Mouse (Mus musculus) midbrain, postnatal 0 days (tissue): ENCODE results near the gene Rnf5. TPM values are rescaled to one million over a fixed set of nuclear protein-coding genes. Genes with fewer than 3 reads are reported as not detected.

ENCODE experiments used
- ATAC-seq: fragments of 200-750 bp; cut with Nextera tagmentation; 2 replicates; pipeline ENCODE4 v1.8.0; 2017; ENCODE audit warnings: moderate number of reproducible peaks, mild to moderate bottlenecking, moderate TSS enrichment, moderate library complexity; ENCODE audit not compliant: low FRiP score
- DNase-seq: peaks from one replicate; pipeline ENCODE4 v3.0.0-alpha.2; 2015; ENCODE audit warnings: low spot score
- H3K27ac ChIP-seq: fragments of 300-500 bp; sonication (generic); 2 replicates; pipeline ENCODE4 v1.5.1; 2014; ENCODE audit warnings: low read depth, mild to moderate bottlenecking, low read length, mixed read lengths
- H3K27me3 ChIP-seq: fragments of 300-500 bp; sonication (generic); 2 replicates; pipeline ENCODE4 v1.6.1; 2014; ENCODE audit warnings: low read length, control low read depth, mixed read lengths; ENCODE audit not compliant: insufficient read depth
- H3K36me3 ChIP-seq: fragments of 300-500 bp; sonication (generic); 2 replicates; pipeline ENCODE4 v1.6.1; 2014; ENCODE audit warnings: low read length, control low read depth, mixed read lengths; ENCODE audit not compliant: insufficient read depth
- H3K4me1 ChIP-seq: fragments of 300-500 bp; sonication (generic); 2 replicates; pipeline ENCODE4 v1.6.1; 2014; ENCODE audit warnings: mild to moderate bottlenecking, control low read depth, antibody characterized with exemption, low read length, mixed read lengths; ENCODE audit not compliant: insufficient read depth
- H3K4me2 ChIP-seq: fragments of 300-500 bp; sonication (generic); 2 replicates; pipeline ENCODE4 v1.6.1; 2014; ENCODE audit warnings: low read depth, mild to moderate bottlenecking, low read length, mixed read lengths; ENCODE audit not compliant: poor library complexity, severe bottlenecking
- H3K4me3 ChIP-seq: fragments of 300-500 bp; sonication (generic); 2 replicates; pipeline ENCODE4 v1.5.1; 2014; ENCODE audit warnings: low read depth, mild to moderate bottlenecking, low read length, moderate library complexity
- H3K9ac ChIP-seq: fragments of 300-500 bp; sonication (generic); replicated peaks from 2 replicates; pipeline ENCODE4 v1.6.1; 2014; ENCODE audit warnings: mild to moderate bottlenecking, low read length, moderate library complexity, mixed read lengths; ENCODE audit not compliant: poor library complexity, severe bottlenecking
- H3K9me3 ChIP-seq: fragments of 300-500 bp; sonication (generic); 2 replicates; pipeline ENCODE4 v1.6.1; 2016; ENCODE audit warnings: low read length, control low read depth
- CTCF ChIP-seq: IDR thresholded peaks from 2 replicates; pipeline ENCODE4 v1.5.1; 2016; ENCODE audit warnings: antibody characterized with exemption, mild to moderate bottlenecking
- WGBS: fragments of 180-500 bp; shearing (Covaris S2); extraction: QIAGEN DNeasy Blood & Tissue Kit; methylation state at CpG from one replicate; pipeline ENCODE4 v1.1.7; 2014; 5-methylcytosine and 5-hydroxymethylcytosine counted together
- polyA plus RNA-seq: library from polyadenylated mRNA; unstranded; fragments of >200 nt; fragmentation: Nextera tagmentation; extraction: Ambion mirVana; gene quantifications from 2 replicates; pipeline ENCODE4 v1.2.1, GENCODE M21; 2015
- total RNA-seq: library from RNA; depleted of rRNA; stranded (reverse); fragments of >200 nt; gene quantifications from 2 replicates; pipeline ENCODE4 v1.2.3, GENCODE M21; 2014

The Rnf5 gene
- total and polyA plus RNA-seq, 2 experiments from 2014 or later: 59.0 to 236 TPM

- no peak for DNase-seq
- no peaks in the 10 kb centered on the region for H3K36me3 ChIP-seq
- no peak for TF ChIP-seq CTCF
- peak overlapping the region; percentile 74 for H3K4me3 ChIP-seq
- peak overlapping the region; percentile 54; the same call in 1 of the 2 replicates for H3K9ac ChIP-seq
- no peaks in the 10 kb centered on the region for H3K9me3 ChIP-seq
- 0 out of 2 replicates have a peak overlapping the region, but pooled peaks have one; percentile 12 for H3K27ac ChIP-seq
- peaks cover 20% of the 10 kb centered on the region for H3K4me1 ChIP-seq
- peak overlapping the region; percentile 89 for H3K4me2 ChIP-seq
- no peak for ATAC-seq
- H3K27me3 ChIP-seq: no peaks in the 10 kb centered on the region
- WGBS: 22% methylated on average over 12 of the region's 12 CpGs
Measured at GRCm38 (mm10) chr17:34629796-34630603, 26.5 kb upstream of the Rnf5 start.

GRCm38 (mm10) chr17:34629221-34629751, 25.8 kb upstream of the Rnf5 start, which contains the start of gene Prrt1:
Gene Prrt1 (plus strand): TSS chr17:34629533.
- Histone ChIP-seq H3K9ac (peak within 1 kb of the TSS; percentile 65), H3K4me1 (peaks cover 20% of the 10 kb centered on the region), H3K4me2 (peak within 1 kb of the TSS; percentile 89), H3K36me3 (no peaks in the 10 kb centered on the region), H3K27ac (peak within 1 kb of the TSS; percentile 92), H3K4me3 (peak within 1 kb of the TSS; percentile 74), H3K9me3 (no peaks in the 10 kb centered on the region), H3K27me3 (no peaks in the 10 kb centered on the region)
- WGBS: 2% methylated on average over 16 of the region's 16 CpGs
- DNase-seq (peak; percentile 78), ATAC-seq (no peak; the same call in 1 of the 2 replicates)
- no peak for TF ChIP-seq CTCF

GRCm38 (mm10) chr17:34628644-34628967, 25.1 kb upstream of the Rnf5 start:
- Histone ChIP-seq H3K27me3 (no peaks in the 10 kb centered on the region), H3K4me2 (peak overlapping the region; percentile 89), H3K4me3 (peak overlapping the region; percentile 74), H3K9me3 (no peaks in the 10 kb centered on the region), H3K9ac (peak overlapping the region; percentile 65; the same call in 1 of the 2 replicates), H3K36me3 (no peaks in the 10 kb centered on the region), H3K4me1 (peaks cover 20% of the 10 kb centered on the region), H3K27ac (peak overlapping the region; percentile 92)
- TF ChIP-seq CTCF: no peak
- ATAC-seq (no peak), DNase-seq (no peak)
- 21% methylated on average over 5 of the region's 5 CpGs for WGBS

- 2% methylated on average over 29 of the region's 29 CpGs for WGBS
- peak within 1 kb of the TSS; percentile 92 for H3K27ac ChIP-seq
- DNase-seq: no peak
- no peaks in the 10 kb centered on the region for H3K36me3 ChIP-seq
- H3K27me3 ChIP-seq: no peaks in the 10 kb centered on the region
- peak within 1 kb of the TSS; percentile 65 for H3K9ac ChIP-seq
- H3K4me1 ChIP-seq: peaks cover 20% of the 10 kb centered on the region
- TF ChIP-seq CTCF: no peak; the same call in 1 of the 2 replicates
- peak within 1 kb of the TSS; percentile 74 for H3K4me3 ChIP-seq
- peak within 1 kb of the TSS; percentile 89 for H3K4me2 ChIP-seq
- no peaks in the 10 kb centered on the region for H3K9me3 ChIP-seq
- no peak for ATAC-seq
Measured at GRCm38 (mm10) chr17:34627943-34628643, 24.6 kb upstream of the Rnf5 start, which contains the start of gene Ppt2. Gene Ppt2 (minus strand): TSS chr17:34628510.

- DNase-seq (peak; percentile 95), ATAC-seq (peak; percentile 80)
- no peaks in the 10 kb centered on the region for H3K27me3 ChIP-seq
- peak overlapping the region; percentile 65 for H3K9ac ChIP-seq
- TF ChIP-seq CTCF: no peak; the same call in 1 of the 2 replicates
- H3K4me1 ChIP-seq: peaks cover 20% of the 10 kb centered on the region
- peak overlapping the region; percentile 92 for H3K27ac ChIP-seq
- H3K36me3 ChIP-seq: peaks cover 7% of the 10 kb centered on the region
- peak overlapping the region; percentile 74 for H3K4me3 ChIP-seq
- no peaks in the 10 kb centered on the region for H3K9me3 ChIP-seq
- under 1% methylated on average over 37 of the region's 45 CpGs for WGBS
- peak overlapping the region; percentile 89 for H3K4me2 ChIP-seq
Measured at GRCm38 (mm10) chr17:34627093-34627942, 23.8 kb upstream of the Rnf5 start.
